Mouse (Mus musculus) midbrain, embryonic 16.5 days (tissue): ENCODE data around the gene Aebp1. TPM values are rescaled to one million over a fixed set of nuclear protein-coding genes. Genes with fewer than 3 reads are reported as not detected.
"Not testable (repeated sequence)": the region's sequence is repeated elsewhere in the genome, so short reads cannot be mapped to it uniquely, and the experiment has no call there.

Source experiments
- ATAC-seq: fragments of 200-750 bp; cut with Nextera tagmentation; 2 replicates; pipeline ENCODE4 v1.8.0; 2017; ENCODE audit warnings: moderate TSS enrichment
- H3K27ac ChIP-seq: fragments of 300-500 bp; sonication (generic); 2 replicates; pipeline ENCODE4 v1.5.1; 2014; ENCODE audit warnings: mild to moderate bottlenecking, low read length, mixed read lengths
- H3K27me3 ChIP-seq: fragments of 300-500 bp; sonication (generic); 2 replicates; pipeline ENCODE4 v1.6.1; 2014; ENCODE audit warnings: low read depth, low read length, mixed read lengths; ENCODE audit not compliant: control insufficient read depth, insufficient read depth
- H3K36me3 ChIP-seq: fragments of 300-500 bp; sonication (generic); 2 replicates; pipeline ENCODE4 v1.6.1; 2014; ENCODE audit warnings: mild to moderate bottlenecking, low read length, moderate library complexity, mixed read lengths; ENCODE audit not compliant: control insufficient read depth, insufficient read depth
- H3K4me1 ChIP-seq: fragments of 300-500 bp; sonication (generic); 2 replicates; pipeline ENCODE4 v1.6.1; 2014; ENCODE audit warnings: mild to moderate bottlenecking, low read length, mixed read lengths; ENCODE audit not compliant: control insufficient read depth, insufficient read depth
- H3K4me2 ChIP-seq: fragments of 300-500 bp; sonication (generic); 2 replicates; pipeline ENCODE4 v1.6.1; 2014; ENCODE audit warnings: mild to moderate bottlenecking, low read length, mixed read lengths
- H3K4me3 ChIP-seq: fragments of 300-500 bp; sonication (generic); 2 replicates; pipeline ENCODE4 v1.5.1; 2014; ENCODE audit warnings: low read depth, mild to moderate bottlenecking, low read length, moderate library complexity, mixed read lengths
- H3K9ac ChIP-seq: fragments of 300-500 bp; sonication (generic); 2 replicates; pipeline ENCODE4 v1.6.1; 2014; ENCODE audit warnings: low read depth, low read length, mixed read lengths
- H3K9me3 ChIP-seq: fragments of 300-500 bp; sonication (generic); replicated peaks from 2 replicates; pipeline ENCODE4 v1.6.1; 2014; ENCODE audit warnings: mild to moderate bottlenecking, low read length, mixed read lengths; ENCODE audit not compliant: control insufficient read depth, poor library complexity, severe bottlenecking
- WGBS: fragments of 180-500 bp; shearing (Covaris S2); extraction: QIAGEN DNeasy Blood & Tissue Kit; methylation state at CpG from one replicate; pipeline ENCODE4 v1.1.7; 2014; 5-methylcytosine and 5-hydroxymethylcytosine counted together
- polyA plus RNA-seq: library from polyadenylated mRNA; unstranded; fragments of >200 nt; fragmentation: Nextera tagmentation; extraction: Ambion mirVana; gene quantifications from 2 replicates; pipeline ENCODE4 v1.2.1, GENCODE M21; 2015

Gene Aebp1
- polyA plus RNA-seq, 1 experiment from 2014 or later = 16.4 TPM

GRCm38 (mm10) chr11:5878661-5879060 lies 16.9 kb downstream of the Aebp1 start:
- WGBS = 38% methylated on average over 8 of the region's 8 CpGs

GRCm38 (mm10) chr11:5879905-5880304 lies 18.2 kb downstream of the Aebp1 start:
- ATAC-seq = no peak
- WGBS = 55% methylated on average over 5 of the region's 5 CpGs
- Histone ChIP-seq H3K9me3 (no peaks in the 10 kb centered on the region), H3K9ac (no peak overlapping the region), H3K36me3 (no peaks in the 10 kb centered on the region), H3K27ac (no peak overlapping the region), H3K4me3 (no peak overlapping the region), H3K27me3 (no peaks in the 10 kb centered on the region), H3K4me2 (no peak overlapping the region), H3K4me1 (peaks cover 16% of the 10 kb centered on the region)

More at GRCm38 (mm10) chr11:5878661-5879060, 16.9 kb downstream of the Aebp1 start:
- H3K27me3 ChIP-seq = no peaks in the 10 kb centered on the region
- peak overlapping the region; percentile 74 for H3K4me3 ChIP-seq
- peak overlapping the region; percentile 74 for H3K4me2 ChIP-seq
- H3K9me3 ChIP-seq = no peaks in the 10 kb centered on the region
- ATAC-seq = no peak
- H3K9ac ChIP-seq = peak overlapping the region; percentile 73
- H3K36me3 ChIP-seq = peaks cover 8% of the 10 kb centered on the region; the same call in 1 of the 2 replicates
- peaks cover 16% of the 10 kb centered on the region for H3K4me1 ChIP-seq
- H3K27ac ChIP-seq = peak overlapping the region; percentile 86

GRCm38 (mm10) chr11:5882518-5882917 lies 20.8 kb downstream of the Aebp1 start:
- ATAC-seq = no peak
- peaks cover 7% of the 10 kb centered on the region for H3K4me1 ChIP-seq
- H3K4me3 ChIP-seq = no peak overlapping the region
- no peak overlapping the region for H3K4me2 ChIP-seq
- H3K27ac ChIP-seq = no peak overlapping the region
- no peaks in the 10 kb centered on the region for H3K9me3 ChIP-seq
- H3K27me3 ChIP-seq = no peaks in the 10 kb centered on the region
- no peaks in the 10 kb centered on the region for H3K36me3 ChIP-seq
- 80% methylated on average over 8 of the region's 8 CpGs for WGBS
- H3K9ac ChIP-seq = no peak overlapping the region

GRCm38 (mm10) chr11:5886187-5886586 lies 24.4 kb downstream of the Aebp1 start:
- Histone ChIP-seq H3K9me3 (no peaks in the 10 kb centered on the region), H3K36me3 (no peaks in the 10 kb centered on the region), H3K4me3 (no peak overlapping the region), H3K27me3 (no peaks in the 10 kb centered on the region), H3K9ac (no peak overlapping the region), H3K4me1 (no peaks in the 10 kb centered on the region), H3K27ac (no peak overlapping the region), H3K4me2 (no peak overlapping the region)
- peak; percentile 30 for ATAC-seq
- 17% methylated on average over 9 of the region's 9 CpGs for WGBS

- Histone ChIP-seq H3K36me3 (no peaks in the 10 kb centered on the region), H3K9ac (no peak overlapping the region), H3K4me1 (no peaks in the 10 kb centered on the region), H3K27me3 (no peaks in the 10 kb centered on the region), H3K4me2 (no peak overlapping the region), H3K9me3 (no peaks in the 10 kb centered on the region), H3K27ac (no peak overlapping the region), H3K4me3 (no peak overlapping the region)
- WGBS = 17% methylated on average over 5 of the region's 5 CpGs
- ATAC-seq = no peak
Observed at GRCm38 (mm10) chr11:5887250-5887649, 25.5 kb downstream of the Aebp1 start.

GRCm38 (mm10) chr11:5888563-5888962 lies 26.8 kb downstream of the Aebp1 start:
- not testable (repeated sequence) for H3K36me3 ChIP-seq, H3K9ac ChIP-seq, H3K4me3 ChIP-seq, H3K4me1 ChIP-seq, H3K27ac ChIP-seq, H3K4me2 ChIP-seq, ATAC-seq, H3K27me3 ChIP-seq, H3K9me3 ChIP-seq
- 77% methylated on average over 5 of the region's 5 CpGs for WGBS

GRCm38 (mm10) chr11:5892151-5892591 lies 30.4 kb downstream of the Aebp1 start:
- 61% methylated on average over 8 of the region's 8 CpGs for WGBS
- no peak for ATAC-seq

GRCm38 (mm10) chr11:5892810-5893368 lies 31.1 kb downstream of the Aebp1 start:
- Histone ChIP-seq H3K4me3 (no peak overlapping the region), H3K9ac (no peak overlapping the region), H3K4me2 (no peak overlapping the region), H3K27me3 (no peaks in the 10 kb centered on the region; the same call in 1 of the 2 replicates), H3K27ac (no peak overlapping the region), H3K9me3 (no peaks in the 10 kb centered on the region), H3K4me1 (no peaks in the 10 kb centered on the region), H3K36me3 (no peaks in the 10 kb centered on the region)
- WGBS = 48% methylated on average over 4 of the region's 4 CpGs
- ATAC-seq = no peak

More at GRCm38 (mm10) chr11:5892151-5892591, 30.4 kb downstream of the Aebp1 start:
- H3K9ac ChIP-seq = 0 out of 2 replicates have a peak overlapping the region, but pooled peaks have one; percentile 25
- H3K4me1 ChIP-seq = no peaks in the 10 kb centered on the region
- H3K9me3 ChIP-seq = no peaks in the 10 kb centered on the region
- H3K27me3 ChIP-seq = no peaks in the 10 kb centered on the region
- H3K36me3 ChIP-seq = no peaks in the 10 kb centered on the region
- H3K27ac ChIP-seq = no peak overlapping the region
- no peak overlapping the region for H3K4me3 ChIP-seq
- H3K4me2 ChIP-seq = no peak overlapping the region

GRCm38 (mm10) chr11:5893807-5894206 lies 32.1 kb downstream of the Aebp1 start:
- 74% methylated on average over 6 of the region's 6 CpGs for WGBS
- H3K4me3 ChIP-seq = no peak overlapping the region
- H3K4me1 ChIP-seq = no peaks in the 10 kb centered on the region
- H3K9me3 ChIP-seq = no peaks in the 10 kb centered on the region
- no peak for ATAC-seq
- H3K27ac ChIP-seq = no peak overlapping the region
- H3K27me3 ChIP-seq = no peaks in the 10 kb centered on the region; the same call in 1 of the 2 replicates
- H3K36me3 ChIP-seq = no peaks in the 10 kb centered on the region
- H3K9ac ChIP-seq = no peak overlapping the region
- no peak overlapping the region for H3K4me2 ChIP-seq
